Mouse (Mus musculus) retina, postnatal 1 day (tissue): ENCODE measurements around the gene Sh3rf3.
A peak's percentile ranks its signal among the peaks of the same experiment; 100 is the strongest.
"Not testable (repeated sequence)": the region's sequence is repeated elsewhere in the genome, so short reads cannot be mapped to it uniquely, and the experiment has no call there.

ENCODE experiments used
- DNase-seq: peaks from one replicate; pipeline ENCODE4 v3.0.0-alpha.2; 2012

The Sh3rf3 gene

DNA sequence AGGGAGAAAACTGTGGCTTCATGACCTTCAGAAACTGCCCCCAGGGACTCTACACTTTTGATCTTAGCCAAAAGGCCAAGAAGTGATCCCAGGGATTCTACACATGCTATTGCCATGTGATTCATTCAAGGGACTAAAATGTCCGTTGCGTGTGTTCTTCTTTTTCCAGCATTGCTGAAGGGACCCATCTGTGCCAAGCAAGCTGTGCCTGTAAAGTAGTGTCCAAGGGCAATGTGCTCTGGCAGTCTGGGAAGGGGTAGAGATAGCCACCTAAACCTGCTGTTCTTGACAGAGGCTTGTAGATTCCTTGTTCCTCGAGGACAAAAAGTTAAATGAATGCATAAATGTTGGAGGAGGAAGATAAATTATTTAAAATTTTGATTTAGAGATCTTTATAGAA is 178.5 kb downstream of the Sh3rf3 start:
- no peak for DNase-seq

- DNase-seq, result no peak
Observed at GRCm38 (mm10) chr10:58994726-58995125, 181.6 kb downstream of the Sh3rf3 start.

GRCm38 (mm10) chr10:58995132-58995531 is 182.0 kb downstream of the Sh3rf3 start:
- DNase-seq, result no peak

DNA sequence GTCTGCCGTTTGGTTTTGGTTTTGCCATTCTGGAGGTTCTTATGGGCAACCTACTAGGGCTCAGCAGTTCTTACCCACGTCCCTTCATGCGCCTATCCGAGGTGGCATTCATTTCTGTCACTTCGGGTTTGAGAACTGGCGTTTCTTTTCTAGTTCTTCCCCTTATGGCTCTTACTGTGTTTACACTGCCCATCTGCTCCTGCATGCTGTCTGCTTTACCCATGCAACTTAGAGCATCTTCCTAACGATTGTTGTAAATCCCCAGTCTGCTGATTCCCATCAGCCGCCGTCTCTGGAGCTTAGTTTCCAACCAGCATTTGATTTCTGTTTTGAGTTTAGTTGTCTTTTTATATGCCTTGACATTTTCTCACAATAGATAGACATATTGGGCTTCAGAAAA is 189.2 kb downstream of the Sh3rf3 start:
- no peak for DNase-seq

DNA sequence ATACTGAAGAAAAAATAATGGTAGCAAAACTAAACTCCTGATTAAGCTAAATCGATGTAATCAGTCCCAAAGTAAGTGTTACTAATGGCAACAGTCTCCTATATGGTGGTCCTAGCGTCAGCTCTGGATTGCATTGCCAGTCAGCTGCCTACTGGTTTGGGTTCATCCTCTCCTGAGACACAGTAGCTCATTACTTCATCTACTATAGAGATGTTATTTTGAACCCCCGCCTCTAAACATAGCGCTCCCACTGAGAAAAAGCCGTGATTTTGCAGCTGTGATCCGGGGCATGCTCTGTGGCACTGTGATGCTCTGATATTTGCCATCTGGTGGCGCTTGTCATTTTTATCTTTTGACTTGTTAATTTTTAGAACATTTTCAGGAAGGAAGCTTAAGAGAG is 198.3 kb downstream of the Sh3rf3 start:
- DNase-seq, result no peak

GRCm38 (mm10) chr10:59013618-59014017 is 200.5 kb downstream of the Sh3rf3 start:
- DNase-seq, result peak; percentile 29

DNA sequence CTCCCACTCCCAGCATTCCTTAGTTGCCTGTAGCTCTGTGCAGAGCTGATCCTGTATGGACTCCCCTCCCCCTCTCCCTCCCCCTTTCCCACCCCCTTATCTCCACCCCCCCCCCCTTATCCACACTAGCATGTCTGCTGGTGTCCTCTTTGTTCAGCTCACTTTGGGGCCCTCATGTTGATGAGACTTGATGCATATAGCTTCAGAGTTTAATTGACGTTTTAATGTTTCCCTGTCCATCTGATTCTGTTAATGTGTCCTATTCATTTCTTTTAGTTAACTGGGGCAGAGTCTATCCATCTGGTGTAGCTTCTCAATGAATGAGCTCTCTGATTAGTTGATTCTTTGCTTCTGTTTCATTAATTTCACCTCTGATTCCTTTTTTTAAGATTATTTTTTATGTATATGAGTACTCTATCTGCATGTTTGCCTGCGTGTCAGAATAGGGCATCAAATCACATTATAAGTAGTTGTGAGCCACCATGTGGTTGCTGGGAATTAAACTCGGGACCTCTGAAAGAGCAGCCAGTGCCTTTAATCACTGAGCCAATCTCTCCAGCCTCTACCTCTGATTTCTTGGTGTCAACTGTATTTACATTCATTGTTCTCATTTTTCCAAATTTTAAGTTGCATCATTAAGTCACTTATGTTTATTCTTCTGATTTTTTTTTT is 206.3 kb downstream of the Sh3rf3 start:
- DNase-seq, result peak; percentile 82

DNA sequence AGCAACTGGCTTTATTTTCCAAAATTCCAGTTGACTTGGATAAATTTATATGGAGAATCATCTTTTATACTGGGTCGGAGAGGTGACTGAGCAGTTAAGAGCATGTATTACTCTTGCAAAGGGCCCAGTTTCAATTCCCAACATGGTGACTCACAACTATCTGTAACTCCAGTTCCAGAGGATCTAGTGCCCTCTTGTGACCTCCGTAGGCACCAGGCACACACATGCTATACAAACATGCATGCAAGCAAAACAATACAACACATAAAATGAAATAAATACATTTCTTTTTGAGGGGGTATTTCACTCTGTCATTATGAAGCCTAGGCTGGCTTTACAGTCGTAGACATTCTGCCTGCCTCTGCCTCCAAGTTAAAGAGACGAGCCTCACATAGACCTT is 237.3 kb downstream of the Sh3rf3 start:
- DNase-seq, result no peak

DNA sequence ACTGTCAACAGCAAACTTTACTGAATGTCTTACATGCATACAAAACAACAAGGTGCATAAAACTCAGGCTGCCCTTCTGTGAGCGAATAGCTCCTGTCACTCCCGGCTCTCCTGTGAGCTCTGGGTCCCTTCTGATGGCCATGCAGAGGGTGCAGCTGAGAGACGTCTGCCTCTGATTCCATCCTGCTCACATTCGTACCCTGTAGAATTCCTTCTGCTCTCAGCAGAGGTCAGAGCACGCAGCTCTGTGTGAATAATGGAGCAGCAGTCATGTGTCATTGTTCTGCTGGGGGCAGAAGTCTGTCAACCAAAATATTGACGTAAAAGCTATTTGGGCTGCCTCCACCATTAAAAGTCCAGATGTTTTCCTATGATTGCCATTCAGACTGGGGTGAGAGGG is 243.1 kb downstream of the Sh3rf3 start:
- DNase-seq, result no peak

DNA sequence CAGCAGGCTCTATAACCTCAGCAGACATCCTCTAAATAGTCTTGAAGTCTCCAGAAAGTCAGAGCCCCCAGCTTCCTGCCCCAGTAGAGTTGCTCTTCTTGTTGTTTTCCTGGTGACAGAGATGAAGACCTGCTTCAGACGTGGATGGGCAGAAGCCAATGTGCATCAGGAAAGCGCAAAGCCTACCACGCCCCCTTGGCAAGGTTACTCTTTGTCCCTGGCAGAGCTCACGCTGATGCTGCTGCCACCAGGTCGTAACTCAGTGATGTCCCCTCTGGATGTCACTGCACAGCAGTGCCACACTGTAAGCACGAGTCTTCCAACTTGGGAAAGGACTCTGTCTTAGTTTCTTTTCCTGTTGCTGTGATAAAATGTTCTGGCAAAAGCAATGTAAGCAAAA is 253.6 kb downstream of the Sh3rf3 start:
- no peak for DNase-seq

DNA sequence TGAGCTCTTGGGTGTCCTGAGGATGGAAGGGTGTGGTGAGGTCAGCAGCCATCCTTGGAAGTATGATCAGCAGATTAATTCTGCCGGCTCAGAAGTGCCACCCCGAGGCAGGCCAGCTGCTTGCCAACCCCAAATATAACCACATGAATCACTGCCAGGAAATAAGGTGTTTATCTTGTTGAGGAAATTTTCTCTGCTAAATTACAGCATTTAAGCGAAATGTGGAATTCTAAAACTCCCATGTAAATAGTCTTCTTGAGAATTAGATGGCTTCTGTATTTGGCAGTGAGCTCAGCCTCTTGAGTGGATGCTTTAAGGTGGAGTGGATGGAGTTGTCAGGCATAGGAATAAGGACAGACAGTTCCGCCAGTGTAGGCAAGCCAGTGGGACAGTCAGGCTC is 259.7 kb downstream of the Sh3rf3 start:
- DNase-seq, result no peak

DNA sequence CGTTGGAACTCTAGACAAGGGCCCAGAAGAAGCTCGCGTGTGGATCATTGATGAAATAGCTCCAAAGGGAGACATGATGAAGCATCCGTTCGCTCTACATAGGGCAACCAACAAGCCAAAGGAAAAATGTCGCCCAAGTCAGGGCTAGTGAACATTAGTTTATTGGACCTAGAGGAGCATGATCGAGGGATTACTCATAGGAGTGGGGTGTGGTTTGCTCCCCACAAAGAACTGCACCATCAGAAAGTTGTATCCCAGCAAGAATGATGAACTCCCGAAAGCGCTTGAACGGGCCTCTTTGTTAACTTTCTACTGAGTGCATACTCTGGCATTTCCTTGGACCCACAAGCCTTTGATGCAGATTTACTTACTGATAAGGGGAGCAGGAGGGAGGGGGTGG is 263.5 kb downstream of the Sh3rf3 start:
- DNase-seq, result no peak

DNA sequence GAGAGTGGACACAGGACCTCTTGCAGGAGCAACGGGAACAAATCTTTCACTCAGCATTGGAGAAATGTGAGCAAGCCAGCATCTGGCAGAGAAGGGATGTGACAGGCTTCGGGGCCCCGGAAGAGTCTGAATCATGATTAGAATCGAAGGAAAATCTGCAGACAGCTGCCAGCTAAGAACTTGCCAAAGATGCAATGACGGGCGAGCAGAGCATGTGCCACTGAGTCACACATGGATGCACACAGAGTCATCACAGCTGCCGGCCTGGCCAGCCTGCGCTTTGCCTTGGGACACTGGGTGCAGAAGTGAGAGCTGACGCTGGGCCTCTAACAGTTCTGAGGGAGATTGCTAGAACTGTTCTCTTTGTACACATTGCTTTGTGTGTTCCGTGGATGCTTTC is 264.8 kb downstream of the Sh3rf3 start:
- DNase-seq, result peak; percentile 41

GRCm38 (mm10) chr10:59085604-59086003 is 272.4 kb downstream of the Sh3rf3 start:
- no peak for DNase-seq

DNA sequence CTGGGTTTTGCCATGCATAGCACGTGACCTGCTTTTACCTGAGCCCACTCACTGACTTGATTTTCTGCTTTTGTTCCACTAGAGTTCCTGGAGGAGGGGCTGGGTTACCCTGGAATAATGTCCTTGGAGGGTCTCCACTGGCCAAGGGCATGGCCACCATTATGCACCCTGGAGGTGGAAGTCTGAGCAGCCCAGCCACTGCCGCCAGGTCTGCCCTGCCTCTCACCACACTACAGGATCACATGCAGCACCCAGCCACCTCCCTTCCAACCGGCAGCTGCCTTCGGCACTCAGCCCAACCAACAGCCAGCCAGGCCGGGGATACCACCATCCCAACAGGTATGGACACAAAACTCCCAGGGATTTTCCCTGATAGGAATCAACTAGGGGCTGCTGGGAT is 273.4 kb downstream of the Sh3rf3 start:
- DNase-seq, result no peak

DNA sequence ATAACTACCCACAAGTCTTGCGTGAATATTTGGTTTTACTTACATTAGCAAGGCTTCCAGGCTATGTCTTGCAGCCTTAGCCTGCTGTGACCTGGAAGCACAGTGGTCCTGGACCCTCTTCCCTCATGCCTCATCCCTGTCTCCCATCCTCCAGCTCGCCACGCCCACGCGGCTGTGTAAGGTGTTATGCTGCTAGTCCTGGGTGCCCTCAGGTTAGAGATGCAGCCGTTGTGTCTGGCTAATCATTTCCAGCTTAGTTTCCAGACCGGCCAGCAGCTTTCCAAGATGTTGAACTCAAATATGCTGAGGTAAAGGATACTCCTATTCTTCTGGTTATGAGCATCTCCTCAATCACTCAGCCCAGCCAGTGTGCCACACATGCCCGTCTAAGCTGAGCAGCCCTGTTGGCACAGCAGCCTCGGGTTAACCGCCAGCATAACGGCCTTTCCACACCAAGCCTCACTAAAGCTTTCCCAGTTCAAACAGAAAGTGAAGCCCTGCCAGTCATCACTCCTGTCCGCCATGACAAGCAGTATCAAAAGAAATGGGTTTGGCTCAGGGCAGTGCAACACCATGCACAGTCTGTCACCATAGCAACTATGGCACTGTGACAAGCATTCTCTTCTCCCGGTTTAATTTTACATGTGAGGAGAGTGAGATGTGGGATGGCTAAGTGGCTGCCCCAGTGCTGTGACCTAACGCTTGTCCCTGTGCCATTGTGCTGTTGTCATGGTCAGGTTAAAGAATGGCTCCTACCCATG is 276.9 kb downstream of the Sh3rf3 start:
- DNase-seq, result peak; percentile 76

- DNase-seq, result no peak
Observed at GRCm38 (mm10) chr10:59090622-59090971, 277.4 kb downstream of the Sh3rf3 start.

DNA sequence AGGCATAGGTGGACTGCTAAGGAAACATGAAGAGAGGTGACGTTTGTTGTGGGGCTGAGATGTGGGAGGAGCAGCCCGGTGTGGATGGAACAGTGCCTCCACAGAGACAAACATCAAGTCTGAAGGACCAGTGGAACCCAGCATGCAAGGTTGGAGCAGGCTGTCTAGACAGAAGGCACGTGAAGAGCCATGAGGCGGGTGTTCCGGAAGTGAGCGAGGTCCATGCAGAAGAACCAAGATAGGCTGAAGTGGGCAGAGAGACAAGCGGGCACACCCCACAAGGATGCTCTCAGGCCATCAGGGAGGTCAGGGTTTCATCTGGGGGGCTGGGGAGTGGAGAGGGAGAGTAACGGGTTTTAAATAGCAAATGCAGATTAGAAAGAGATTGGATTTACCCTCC is 278.4 kb downstream of the Sh3rf3 start:
- no peak for DNase-seq

- DNase-seq, result no peak
Observed at GRCm38 (mm10) chr10:59091988-59092387, 278.8 kb downstream of the Sh3rf3 start.

- not testable (repeated sequence) for DNase-seq
Observed at GRCm38 (mm10) chr10:59103076-59103475, 289.9 kb downstream of the Sh3rf3 start.

GRCm38 (mm10) chr10:59104683-59105082 is 291.5 kb downstream of the Sh3rf3 start:
- no peak for DNase-seq

GRCm38 (mm10) chr10:59105885-59106284 is 292.7 kb downstream of the Sh3rf3 start:
- DNase-seq, result no peak

- no peak for DNase-seq
Observed at GRCm38 (mm10) chr10:59106644-59107043, 293.5 kb downstream of the Sh3rf3 start.

DNA sequence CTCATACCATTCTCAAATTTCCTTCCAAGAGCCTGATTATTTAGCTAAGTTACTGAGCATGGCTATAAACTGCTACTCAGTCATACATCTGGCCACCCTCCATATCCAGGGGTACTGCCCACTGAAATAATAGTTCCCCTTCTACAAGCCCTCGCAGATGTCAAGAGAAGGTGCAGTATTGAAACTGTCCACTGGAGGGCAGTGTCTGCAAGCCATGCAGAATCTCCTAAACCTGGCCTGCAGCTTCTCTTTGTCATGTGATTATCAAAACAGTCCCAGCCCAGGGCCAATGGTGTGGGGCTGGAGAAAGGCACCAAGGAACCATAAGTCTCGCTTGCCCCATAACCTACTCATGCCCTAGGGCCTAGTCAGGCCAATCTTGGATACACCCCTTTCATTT is 295.9 kb downstream of the Sh3rf3 start:
- DNase-seq, result peak; percentile 84

DNA sequence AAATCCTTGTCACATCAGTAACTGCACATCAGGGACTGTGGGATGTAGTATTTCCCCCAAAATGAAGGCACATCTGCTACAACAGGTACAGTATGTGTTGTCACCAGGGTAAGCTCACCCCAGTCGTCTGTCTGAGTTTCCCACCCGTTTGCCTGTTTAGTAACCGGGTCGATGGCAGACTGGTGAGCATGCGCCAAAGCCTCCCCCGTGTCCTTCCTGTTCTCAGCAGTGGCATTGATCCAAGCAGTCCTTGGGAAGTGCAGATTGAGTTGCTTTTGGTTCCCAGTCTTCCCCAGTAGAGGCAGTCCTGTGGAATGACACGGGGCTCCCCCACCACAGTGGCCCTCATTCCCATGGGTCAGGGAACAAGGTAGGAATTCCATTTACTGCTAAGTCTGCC is 297.2 kb downstream of the Sh3rf3 start:
- no peak for DNase-seq
